Mouse (Mus musculus) hindbrain, embryonic 12.5 days (tissue): ENCODE measurements around the gene Cxcl9. TPM values are rescaled to one million over a fixed set of nuclear protein-coding genes. Genes with fewer than 3 reads are reported as not detected.

ENCODE experiments used
- ATAC-seq: fragments of 200-750 bp; cut with Nextera tagmentation; 2 replicates; pipeline ENCODE4 v1.8.0; 2017; ENCODE audit warnings: moderate TSS enrichment; ENCODE audit not compliant: low FRiP score
- H3K27ac ChIP-seq: fragments of 300-500 bp; sonication (generic); 2 replicates; pipeline ENCODE4 v1.5.1; 2016; ENCODE audit warnings: mild to moderate bottlenecking
- H3K27me3 ChIP-seq: fragments of 300-500 bp; sonication (generic); 2 replicates; pipeline ENCODE4 v1.6.1; 2016; ENCODE audit warnings: mild to moderate bottlenecking
- H3K36me3 ChIP-seq: fragments of 300-500 bp; sonication (generic); 2 replicates; pipeline ENCODE4 v1.6.1; 2016; ENCODE audit warnings: mild to moderate bottlenecking
- H3K4me1 ChIP-seq: fragments of 300-500 bp; sonication (generic); 2 replicates; pipeline ENCODE4 v1.6.1; 2016
- H3K4me2 ChIP-seq: fragments of 300-500 bp; sonication (generic); replicated peaks from 2 replicates; pipeline ENCODE4 v1.6.1; 2016; ENCODE audit warnings: mild to moderate bottlenecking
- H3K4me3 ChIP-seq: fragments of 300-500 bp; sonication (generic); 2 replicates; pipeline ENCODE4 v1.5.1; 2016; ENCODE audit warnings: mild to moderate bottlenecking
- H3K9ac ChIP-seq: fragments of 300-500 bp; sonication (generic); 2 replicates; pipeline ENCODE4 v1.6.1; 2016; ENCODE audit warnings: mild to moderate bottlenecking, moderate library complexity
- H3K9me3 ChIP-seq: fragments of 300-500 bp; sonication (generic); replicated peaks from 2 replicates; pipeline ENCODE4 v1.6.1; 2016; ENCODE audit warnings: mild to moderate bottlenecking
- WGBS: fragments of 180-500 bp; shearing (Covaris S2); methylation state at CpG from one replicate; pipeline ENCODE4 v1.1.7; 2016; 5-methylcytosine and 5-hydroxymethylcytosine counted together
- polyA plus RNA-seq: library from polyadenylated mRNA; unstranded; fragments of >200 nt; fragmentation: Nextera tagmentation; extraction: Ambion mirVana; gene quantifications from 2 replicates; pipeline ENCODE4 v1.2.1, GENCODE M21; 2016

Gene Cxcl9
- not detected in 2 replicates for polyA plus RNA-seq

DNA sequence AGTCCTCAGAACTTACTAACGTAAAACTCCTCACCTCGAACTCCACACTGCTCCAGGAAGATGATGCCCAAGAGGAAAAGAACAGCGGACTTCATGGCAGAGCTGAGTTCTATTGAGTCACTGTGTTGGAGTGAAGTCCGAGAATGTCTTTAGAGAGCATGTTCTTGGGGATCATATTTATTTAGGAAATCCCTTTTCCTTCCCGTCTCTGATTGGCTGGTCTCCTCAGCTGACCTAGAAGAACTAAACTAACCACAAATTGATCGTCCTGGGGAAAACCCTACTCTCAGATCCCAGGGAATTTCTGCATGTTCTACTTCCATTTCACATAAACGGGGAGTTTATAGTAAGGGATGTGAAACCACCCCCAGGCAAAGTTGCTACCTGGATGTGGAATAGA is at the start of gene Cxcl9:
Cxcl9 (minus strand) TSS at position 151 of the 400 bp plus-strand sequence.
- no peaks in the 10 kb centered on the region for H3K4me1 ChIP-seq
- H3K9me3 ChIP-seq = no peaks in the 10 kb centered on the region
- H3K4me3 ChIP-seq = no peak within 1 kb of the TSS
- H3K36me3 ChIP-seq = no peaks in the 10 kb centered on the region
- no peak within 1 kb of the TSS for H3K9ac ChIP-seq
- ATAC-seq = no peak
- H3K4me2 ChIP-seq = no peak within 1 kb of the TSS
- 87% methylated on average over 7 of the region's 7 CpGs for WGBS
- H3K27ac ChIP-seq = no peak within 1 kb of the TSS
- H3K27me3 ChIP-seq = no peaks in the 10 kb centered on the region

- 58% methylated on average over 13 of the region's 13 CpGs for WGBS
- Histone ChIP-seq H3K9me3 (no peaks in the 10 kb centered on the region), H3K27ac (no peak overlapping the region), H3K27me3 (no peaks in the 10 kb centered on the region), H3K4me2 (no peak overlapping the region), H3K36me3 (no peaks in the 10 kb centered on the region), H3K4me3 (no peak overlapping the region), H3K9ac (no peak overlapping the region), H3K4me1 (no peaks in the 10 kb centered on the region)
- no peak for ATAC-seq
These were observed 49.0 kb upstream of the Cxcl9 start for GRCm38 (mm10) chr5:92376795-92377405.

GRCm38 (mm10) chr5:92375368-92375767 is 47.5 kb upstream of the Cxcl9 start:
- WGBS = 85% methylated on average over 17 of the region's 17 CpGs
- H3K9ac ChIP-seq = no peak overlapping the region

GRCm38 (mm10) chr5:92374721-92375142 is 46.9 kb upstream of the Cxcl9 start:
- Histone ChIP-seq H3K4me2 (no peak overlapping the region), H3K27me3 (no peaks in the 10 kb centered on the region), H3K27ac (no peak overlapping the region), H3K4me1 (peaks cover 5% of the 10 kb centered on the region), H3K9ac (no peak overlapping the region), H3K4me3 (no peak overlapping the region), H3K9me3 (no peaks in the 10 kb centered on the region), H3K36me3 (no peaks in the 10 kb centered on the region)
- WGBS = 74% methylated on average over 6 of the region's 6 CpGs
- no peak for ATAC-seq

More at GRCm38 (mm10) chr5:92375368-92375767, 47.5 kb upstream of the Cxcl9 start:
- ATAC-seq = no peak
- no peak overlapping the region for H3K4me3 ChIP-seq
- no peaks in the 10 kb centered on the region for H3K27me3 ChIP-seq
- no peak overlapping the region for H3K27ac ChIP-seq
- no peaks in the 10 kb centered on the region for H3K36me3 ChIP-seq
- H3K9me3 ChIP-seq = no peaks in the 10 kb centered on the region
- peaks cover 5% of the 10 kb centered on the region for H3K4me1 ChIP-seq
- no peak overlapping the region for H3K4me2 ChIP-seq

- WGBS = 79% methylated on average over 2 of the region's 2 CpGs
- no peak overlapping the region for H3K9ac ChIP-seq
- no peak overlapping the region for H3K4me3 ChIP-seq
- H3K27ac ChIP-seq = no peak overlapping the region
- H3K4me1 ChIP-seq = peaks cover 5% of the 10 kb centered on the region
- no peaks in the 10 kb centered on the region for H3K36me3 ChIP-seq
- no peaks in the 10 kb centered on the region for H3K27me3 ChIP-seq
- no peak overlapping the region for H3K4me2 ChIP-seq
- H3K9me3 ChIP-seq = no peaks in the 10 kb centered on the region
- no peak for ATAC-seq
These were observed 44.7 kb upstream of the Cxcl9 start for GRCm38 (mm10) chr5:92372605-92373004.

DNA sequence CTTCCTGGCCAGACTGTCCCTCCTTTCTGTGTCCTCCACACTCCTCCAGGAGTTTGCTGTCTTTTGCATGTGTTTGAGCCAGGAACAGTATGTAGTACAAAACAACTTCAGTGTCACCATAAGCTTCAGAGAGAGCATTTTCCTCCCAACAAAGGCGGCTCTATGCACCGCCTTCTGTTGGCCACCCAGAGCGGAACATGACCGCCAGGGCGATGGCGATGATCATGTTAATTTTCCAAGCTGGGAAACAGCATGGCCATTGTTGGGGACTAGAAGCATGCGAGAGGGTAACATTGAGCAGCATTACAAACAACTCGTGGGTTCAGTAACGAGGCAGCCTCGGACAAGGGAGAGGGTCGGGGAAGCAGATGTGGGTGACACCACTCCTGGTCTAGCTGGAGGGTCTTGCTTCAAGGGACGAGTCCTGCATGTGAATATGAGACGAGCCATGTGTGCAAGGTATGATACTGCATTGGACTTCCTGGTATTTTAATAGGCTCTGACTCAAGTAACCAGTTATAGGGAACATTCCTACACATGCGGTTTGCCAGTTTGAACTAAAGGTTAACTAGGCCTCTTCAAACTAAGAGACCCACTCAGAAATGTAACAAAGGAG is 43.6 kb upstream of the Cxcl9 start:
- peaks cover 5% of the 10 kb centered on the region for H3K4me1 ChIP-seq
- ATAC-seq = peak; percentile 49

DNA sequence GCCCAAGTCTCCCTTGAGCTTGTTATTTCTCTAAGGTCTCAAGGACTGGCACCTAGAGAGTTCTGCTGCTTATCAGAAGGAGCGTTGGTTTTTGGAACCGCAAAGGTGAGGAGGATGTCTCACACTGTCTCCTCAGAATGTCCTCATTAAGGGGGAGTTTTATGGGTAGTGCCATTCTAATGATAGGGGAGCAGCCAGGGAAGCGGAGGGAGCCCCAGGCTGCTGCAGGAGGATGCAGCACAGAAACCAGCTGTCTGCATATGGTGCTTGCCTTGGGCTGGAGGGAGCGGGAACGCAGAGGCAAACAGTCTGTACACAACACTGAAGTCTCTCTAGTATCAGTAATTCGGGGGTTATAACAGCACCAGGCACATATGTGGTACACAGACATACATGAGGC is 43.0 kb upstream of the Cxcl9 start:
- WGBS = 83% methylated on average over 6 of the region's 6 CpGs
- ATAC-seq = 0 out of 2 replicates have a peak, but pooled peaks have one; percentile 18
- peaks cover 5% of the 10 kb centered on the region for H3K4me1 ChIP-seq
- H3K4me2 ChIP-seq = no peak overlapping the region
- H3K27ac ChIP-seq = 0 out of 2 replicates have a peak overlapping the region, but pooled peaks have one; percentile 30
- H3K9ac ChIP-seq = no peak overlapping the region
- no peaks in the 10 kb centered on the region for H3K9me3 ChIP-seq
- no peaks in the 10 kb centered on the region for H3K36me3 ChIP-seq
- H3K4me3 ChIP-seq = no peak overlapping the region
- no peaks in the 10 kb centered on the region for H3K27me3 ChIP-seq

More for the DNA sequence above, 43.6 kb upstream of the Cxcl9 start:
- WGBS = 57% methylated on average over 14 of the region's 14 CpGs
- no peaks in the 10 kb centered on the region for H3K27me3 ChIP-seq
- no peaks in the 10 kb centered on the region for H3K36me3 ChIP-seq
- H3K9me3 ChIP-seq = no peaks in the 10 kb centered on the region
- H3K27ac ChIP-seq = 0 out of 2 replicates have a peak overlapping the region, but pooled peaks have one; percentile 30
- no peak overlapping the region for H3K4me2 ChIP-seq
- no peak overlapping the region for H3K9ac ChIP-seq
- H3K4me3 ChIP-seq = no peak overlapping the region

DNA sequence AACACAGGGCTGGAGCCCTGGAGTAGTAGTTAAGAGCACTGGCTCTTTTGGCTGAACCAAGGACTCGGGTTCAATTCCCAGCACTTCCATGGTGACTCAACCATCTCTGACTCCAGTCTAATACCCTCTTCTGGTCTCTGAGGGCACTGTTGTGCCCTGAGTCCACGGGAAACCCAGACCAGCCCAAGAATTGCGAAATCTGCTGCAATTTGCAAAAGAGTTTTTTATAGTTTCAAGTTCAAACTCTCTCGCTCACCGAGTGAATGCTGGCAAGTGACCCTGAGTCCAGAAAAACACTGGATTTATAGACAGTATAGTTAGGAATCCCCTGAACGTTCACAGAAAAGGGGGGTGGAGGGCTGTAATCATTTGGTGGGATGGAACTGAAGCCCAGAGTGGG is 42.5 kb upstream of the Cxcl9 start:
- Histone ChIP-seq H3K4me2 (no peak overlapping the region), H3K4me3 (no peak overlapping the region), H3K27me3 (no peaks in the 10 kb centered on the region), H3K9ac (no peak overlapping the region), H3K27ac (no peak overlapping the region), H3K36me3 (no peaks in the 10 kb centered on the region), H3K9me3 (no peaks in the 10 kb centered on the region), H3K4me1 (peaks cover 5% of the 10 kb centered on the region)
- 84% methylated on average over 6 of the region's 6 CpGs for WGBS
- no peak for ATAC-seq

DNA sequence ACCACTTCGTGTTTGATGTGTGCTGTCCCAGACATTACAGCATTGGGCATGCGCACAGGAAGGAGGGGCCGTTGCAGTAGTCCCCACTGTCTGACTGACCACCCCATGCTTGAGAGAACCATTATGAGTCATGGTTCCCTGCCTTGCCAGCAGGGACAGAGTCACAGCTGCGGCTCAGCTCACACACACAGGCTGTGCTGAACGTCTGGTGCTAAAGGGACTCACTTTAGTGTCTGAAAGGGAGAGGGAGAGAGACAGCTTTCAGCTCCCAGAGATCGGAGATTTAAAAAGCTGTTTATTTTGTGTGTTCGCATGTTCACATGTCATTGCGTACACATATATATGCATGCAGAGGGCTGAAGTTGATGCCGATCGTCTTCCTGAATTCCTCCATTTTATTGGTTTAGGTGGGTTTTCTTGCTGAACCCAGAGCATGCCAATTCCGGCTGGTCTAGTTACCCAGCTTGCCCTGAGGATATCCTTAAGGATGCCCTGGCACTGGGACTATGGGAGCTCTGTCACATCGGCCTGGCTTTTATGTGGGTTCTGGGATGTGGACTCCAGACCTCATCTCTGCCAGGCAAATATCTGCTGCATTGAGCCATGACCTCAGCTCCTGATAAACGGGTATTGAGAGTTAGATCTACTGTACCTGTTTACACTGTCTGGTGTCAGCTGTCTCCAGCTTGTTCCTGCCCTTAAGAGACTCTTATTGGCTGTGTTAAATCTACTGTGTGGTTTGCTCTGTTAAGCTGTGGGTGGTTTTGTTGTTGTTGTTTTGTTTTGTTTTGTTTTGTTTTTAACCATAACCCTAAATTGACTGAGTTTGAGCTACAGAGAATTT is 41.5 kb upstream of the Cxcl9 start:
- H3K27ac ChIP-seq = peak overlapping the region; percentile 12; the same call in 1 of the 2 replicates
- H3K4me1 ChIP-seq = peaks cover 5% of the 10 kb centered on the region
- no peak overlapping the region; the same call in 1 of the 2 replicates for H3K4me2 ChIP-seq
- 69% methylated on average over 13 of the region's 13 CpGs for WGBS
- H3K4me3 ChIP-seq = no peak overlapping the region
- H3K27me3 ChIP-seq = no peaks in the 10 kb centered on the region
- no peaks in the 10 kb centered on the region for H3K36me3 ChIP-seq
- H3K9me3 ChIP-seq = no peaks in the 10 kb centered on the region
- no peak overlapping the region for H3K9ac ChIP-seq
- peak; percentile 90 for ATAC-seq

DNA sequence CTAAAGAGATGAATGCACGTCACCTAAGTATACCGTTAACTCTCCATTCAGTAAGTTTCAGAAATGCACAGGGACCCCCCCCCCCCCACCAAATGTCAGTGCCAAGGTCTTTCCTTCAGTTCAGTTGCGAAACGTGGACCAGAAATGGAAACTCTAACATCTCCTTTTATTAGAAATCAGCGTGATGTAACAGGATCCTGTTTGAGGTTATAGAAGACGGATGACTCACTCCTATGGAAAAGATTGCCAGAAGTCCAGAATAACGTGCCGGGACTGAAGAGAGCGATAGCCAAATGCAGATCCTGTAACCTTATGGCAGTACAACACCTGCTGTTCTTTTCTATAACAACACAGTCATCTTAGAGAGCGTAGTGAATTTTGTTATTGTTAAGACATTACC is 40.5 kb upstream of the Cxcl9 start:
- H3K27me3 ChIP-seq = no peaks in the 10 kb centered on the region
- H3K4me3 ChIP-seq = no peak overlapping the region
- peaks cover 5% of the 10 kb centered on the region for H3K4me1 ChIP-seq
- WGBS = 75% methylated on average over 10 of the region's 10 CpGs
- no peak overlapping the region for H3K4me2 ChIP-seq
- H3K36me3 ChIP-seq = no peaks in the 10 kb centered on the region
- H3K9ac ChIP-seq = no peak overlapping the region
- no peaks in the 10 kb centered on the region for H3K9me3 ChIP-seq
- no peak overlapping the region for H3K27ac ChIP-seq
- no peak for ATAC-seq

GRCm38 (mm10) chr5:92366565-92366964 is 38.7 kb upstream of the Cxcl9 start:
- ATAC-seq = no peak
- H3K36me3 ChIP-seq = no peaks in the 10 kb centered on the region
- peaks cover 7% of the 10 kb centered on the region for H3K4me1 ChIP-seq
- H3K9ac ChIP-seq = no peak overlapping the region
- WGBS = 81% methylated on average over 6 of the region's 6 CpGs
- no peak overlapping the region for H3K4me3 ChIP-seq
- H3K27ac ChIP-seq = no peak overlapping the region
- no peaks in the 10 kb centered on the region for H3K9me3 ChIP-seq
- no peak overlapping the region for H3K4me2 ChIP-seq
- H3K27me3 ChIP-seq = no peaks in the 10 kb centered on the region

DNA sequence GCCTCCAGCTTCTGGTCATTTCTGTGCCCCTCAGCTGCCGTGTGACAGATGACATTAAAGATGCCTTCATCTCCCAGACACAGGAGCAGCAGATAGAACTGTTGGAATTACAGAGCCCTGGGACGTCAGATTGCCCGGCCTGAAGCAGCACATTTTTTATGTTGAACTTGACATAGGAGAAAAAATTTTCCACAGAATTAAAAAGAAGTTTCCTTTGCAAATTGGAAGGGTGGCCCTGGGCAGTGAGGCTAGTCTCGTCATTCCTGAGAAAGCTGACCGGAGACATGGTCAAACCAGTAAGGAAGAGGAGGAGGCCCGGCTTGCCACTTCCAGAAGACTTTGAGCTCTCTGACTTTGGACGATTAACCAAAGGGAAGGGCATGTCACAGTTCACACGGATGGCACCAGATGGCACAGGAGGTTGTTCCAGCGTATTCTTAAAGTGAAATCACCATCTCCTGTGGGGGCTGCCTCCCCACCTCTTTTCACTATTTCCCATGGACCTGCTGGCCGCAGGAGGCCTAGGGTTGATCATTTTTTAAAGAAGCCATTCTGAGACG is 37.3 kb upstream of the Cxcl9 start:
- no peaks in the 10 kb centered on the region for H3K36me3 ChIP-seq
- no peak overlapping the region for H3K9ac ChIP-seq
- 75% methylated on average over 11 of the region's 11 CpGs for WGBS
- 0 out of 2 replicates have a peak, but pooled peaks cover 2% of the 10 kb centered on the region for H3K4me1 ChIP-seq
- no peaks in the 10 kb centered on the region for H3K9me3 ChIP-seq
- H3K27me3 ChIP-seq = no peaks in the 10 kb centered on the region
- no peak overlapping the region for H3K4me3 ChIP-seq
- H3K4me2 ChIP-seq = no peak overlapping the region
- no peak for ATAC-seq
- no peak overlapping the region for H3K27ac ChIP-seq
